Mouse (Mus musculus): Measurements from ENCODE around the gene Ggct. TPM values are rescaled to one million over a fixed set of nuclear protein-coding genes. Genes with fewer than 3 reads are reported as not detected.

The Ggct gene
- total RNA-seq (2021): 1 to 10 TPM; 7.4 to 8.8 TPM
- long read RNA-seq, experiment 1, transcript Ggct-202 (4 exons, 3,960 nt): major isoform, 13 of 19 reads
- long read RNA-seq, experiment 1, partial matches to known transcripts: 3 of 19 reads
- long read RNA-seq, experiment 1, other reads (novel, unspliced or antisense): 1 of 19 reads
- long read RNA-seq, experiment 2, partial matches to known transcripts: 1 of 8 reads
- long read RNA-seq, experiment 2, other reads (novel, unspliced or antisense): 2 of 8 reads

GRCm38 (mm10) chr6:54992734-54993260 is at the start of gene Ggct:
Ggct (minus strand) TSS chr6:54992950.
- peak; percentile 98 for DNase-seq

GRCm38 (mm10) chr6:55040031-55040430 is 47.3 kb upstream of the Ggct start:
- no peak for DNase-seq

GRCm38 (mm10) chr6:55039446-55039783 is 46.7 kb upstream of the Ggct start:
- no peak for DNase-seq

GRCm38 (mm10) chr6:55038671-55039445 is 46.1 kb upstream of the Ggct start:
- no peak for DNase-seq

- peak; percentile 87 for DNase-seq
Observed at GRCm38 (mm10) chr6:55037799-55038670, 45.3 kb upstream of the Ggct start, which contains the start of gene Gars. Gars (plus strand) TSS chr6:55038007.

GRCm38 (mm10) chr6:55036731-55037130 is 44.0 kb upstream of the Ggct start:
- DNase-seq: no peak

- DNase-seq: no peak
Observed at GRCm38 (mm10) chr6:55027642-55028041, 34.9 kb upstream of the Ggct start.

- no peak for DNase-seq
Observed at GRCm38 (mm10) chr6:55021806-55022205, 29.1 kb upstream of the Ggct start.

- no peak for DNase-seq
Observed at GRCm38 (mm10) chr6:55018417-55018816, 25.7 kb upstream of the Ggct start.

GRCm38 (mm10) chr6:55016710-55017583 is 24.2 kb upstream of the Ggct start:
- DNase-seq: peak; percentile 35

- peak; percentile 26 for DNase-seq
Observed at GRCm38 (mm10) chr6:55016236-55016635, 23.5 kb upstream of the Ggct start.

GRCm38 (mm10) chr6:55014184-55014583 is 21.4 kb upstream of the Ggct start:
- no peak for DNase-seq

GRCm38 (mm10) chr6:55012516-55012915 is 19.8 kb upstream of the Ggct start:
- DNase-seq: no peak

- DNase-seq: no peak
Observed at GRCm38 (mm10) chr6:55010330-55011091, 17.8 kb upstream of the Ggct start.

- no peak for DNase-seq
Observed at GRCm38 (mm10) chr6:55009391-55010230, 16.9 kb upstream of the Ggct start.

- no peak for DNase-seq
Observed at GRCm38 (mm10) chr6:55008401-55008800, 15.7 kb upstream of the Ggct start.

GRCm38 (mm10) chr6:55003559-55003958 is 10.8 kb upstream of the Ggct start:
- DNase-seq: no peak

- no peak for DNase-seq
Observed at GRCm38 (mm10) chr6:55002438-55002837, 9.7 kb upstream of the Ggct start.

GRCm38 (mm10) chr6:55001320-55001719 is 8.6 kb upstream of the Ggct start:
- no peak for DNase-seq

- DNase-seq: no peak
Observed at GRCm38 (mm10) chr6:54997726-54998125, 5.0 kb upstream of the Ggct start.

Data from gastrocnemius, postnatal 25 days (tissue).